Comparison of ENCODE assay signal across 16 mouse cellular contexts in the genomic region with DNA sequence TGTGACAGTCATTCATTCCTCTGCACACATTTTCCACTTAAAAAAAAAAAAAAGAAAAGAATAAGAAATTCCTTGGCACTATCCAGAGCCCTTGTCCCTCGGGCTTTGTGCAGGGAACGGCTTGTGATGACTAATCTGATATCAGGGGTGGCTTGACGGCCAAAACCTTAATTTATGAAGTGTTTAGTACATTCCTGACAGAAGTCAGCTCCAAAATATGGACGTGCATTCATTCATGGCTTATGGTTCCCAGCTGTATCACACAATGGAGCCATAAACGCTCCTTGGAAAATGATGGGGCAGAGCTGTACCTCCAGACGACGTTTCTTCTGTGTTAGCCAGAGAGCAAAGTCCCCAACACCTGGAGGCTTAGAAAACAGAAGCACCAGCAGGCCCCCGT.
DNase-seq lines count a peak whose midpoint lies in the region; ATAC-seq and TF ChIP-seq lines count a peak whose summit lies in the region.
"Had no signal": no experiment of that assay in that cellular context is flagged by ENCODE, and none has a peak within 500 bp of the region (broad histone marks: within the 10 kb centered on the region; RNA-seq: fewer than 3 reads in every experiment).

No protein-coding gene starts in this region.

- no peak for TF ChIP-seq CTCF in embryonic fibroblast, embryonic 13.5 days (IDR thresholded peaks at IDR 0.05; ENCODE audit: borderline replicate concordance, insufficient read depth, low read length)

- no peak overlapping the region for H3K9ac ChIP-seq in kidney, embryonic 14.5 days (ENCODE audit: low read depth, low read length)
- H3K9ac ChIP-seq in limb, embryonic 14.5 days (ENCODE audit: low read depth, low read length, severe bottlenecking), result no peak overlapping the region
- H3K9ac ChIP-seq: forebrain, embryonic 12.5 days; neural tube, embryonic 12.5 days had no signal

- TF ChIP-seq POLR2A in embryonic fibroblast, embryonic 13.5 days (IDR thresholded peaks at IDR 0.05; ENCODE audit: low read depth, low read length), result no peak
- TF ChIP-seq POLR2A in limb, embryonic 14.5 days (IDR thresholded peaks at IDR 0.05; ENCODE audit: borderline replicate concordance, extremely low read depth, insufficient read depth, insufficient read length), result no peak

- no peaks in the 10 kb centered on the region for H3K36me3 ChIP-seq in kidney, embryonic 14.5 days (ENCODE audit: control insufficient read depth, insufficient read depth, low read length)
- H3K36me3 ChIP-seq in limb, embryonic 14.5 days (ENCODE audit: control insufficient read depth, insufficient read depth, low read length), result no peaks in the 10 kb centered on the region
- H3K36me3 ChIP-seq: forebrain, embryonic 12.5 days; neural tube, embryonic 12.5 days had no signal

- H3K9me3 ChIP-seq in kidney, embryonic 14.5 days (ENCODE audit: control insufficient read depth, low read length), result no peaks in the 10 kb centered on the region
- H3K9me3 ChIP-seq in limb, embryonic 14.5 days (ENCODE audit: control insufficient read depth, low read length), result no peaks in the 10 kb centered on the region
- H3K9me3 ChIP-seq: forebrain, embryonic 12.5 days; neural tube, embryonic 12.5 days had no signal

- no peak for ATAC-seq in kidney, embryonic 14.5 days (ENCODE audit: low FRiP score, low TSS enrichment)
- ATAC-seq in limb, embryonic 14.5 days (ENCODE audit: low FRiP score, low read depth), result peak; percentile 50; the same call in 1 of the 2 replicates
- no peak for ATAC-seq in cerebellum, adult (ENCODE audit: insufficient number of reproducible peaks, low FRiP score, low TSS enrichment)
- ATAC-seq: intestine, embryonic 16.5 days had no signal

- no peaks in the 10 kb centered on the region for H3K27me3 ChIP-seq in kidney, embryonic 14.5 days (ENCODE audit: control insufficient read depth, insufficient read depth, low read length)
- no peaks in the 10 kb centered on the region for H3K27me3 ChIP-seq in limb, embryonic 14.5 days (ENCODE audit: control insufficient read depth, insufficient read depth, low read length)
- H3K27me3 ChIP-seq: forebrain, embryonic 12.5 days; neural tube, embryonic 12.5 days had no signal

- no peak overlapping the region for H3K27ac ChIP-seq in kidney, embryonic 14.5 days (ENCODE audit: low read depth, low read length)
- H3K27ac ChIP-seq in embryonic fibroblast, embryonic 13.5 days (ENCODE audit: insufficient read depth, low read length), result peak overlapping the region; percentile 41
- H3K27ac ChIP-seq in limb, embryonic 14.5 days (replicated peaks; ENCODE audit: low read depth, low read length), result no peak overlapping the region
- H3K27ac ChIP-seq: forebrain, embryonic 12.5 days; layer of hippocampus, adult 2 months; neural tube, embryonic 12.5 days had no signal

- WGBS in kidney, embryonic 14.5 days, result 42% methylated on average over 8 of the region's 8 CpGs
- WGBS in limb, embryonic 14.5 days, result 12% methylated on average over 8 of the region's 8 CpGs

- no peaks in the 10 kb centered on the region for H3K4me1 ChIP-seq in kidney, embryonic 14.5 days (ENCODE audit: control insufficient read depth, insufficient read depth, low read length)
- H3K4me1 ChIP-seq in embryonic fibroblast, embryonic 13.5 days (ENCODE audit: control insufficient read depth, insufficient read depth, low read length), result peaks cover 14% of the 10 kb centered on the region
- peaks cover 4% of the 10 kb centered on the region for H3K4me1 ChIP-seq in limb, embryonic 14.5 days (ENCODE audit: control insufficient read depth, insufficient read depth, low read length)
- H3K4me1 ChIP-seq: forebrain, embryonic 12.5 days; neural tube, embryonic 12.5 days had no signal

- H3K4me2 ChIP-seq in kidney, embryonic 14.5 days (replicated peaks; ENCODE audit: low read depth, low read length), result no peak overlapping the region
- no peak overlapping the region for H3K4me2 ChIP-seq in limb, embryonic 14.5 days (replicated peaks; ENCODE audit: low read depth, low read length, severe bottlenecking)
- H3K4me2 ChIP-seq: forebrain, embryonic 12.5 days; midbrain, embryonic 11.5 days; neural tube, embryonic 12.5 days had no signal

- H3K4me3 ChIP-seq in kidney, embryonic 14.5 days (ENCODE audit: low read length), result no peak overlapping the region
- no peak overlapping the region for H3K4me3 ChIP-seq in embryonic fibroblast, embryonic 13.5 days (ENCODE audit: insufficient read depth, low read length)
- no peak overlapping the region for H3K4me3 ChIP-seq in limb, embryonic 14.5 days (replicated peaks; ENCODE audit: low read length)
- H3K4me3 ChIP-seq: forebrain, embryonic 12.5 days; layer of hippocampus, adult 2 months; neural tube, embryonic 12.5 days had no signal

- peak; percentile 5 for DNase-seq in adrenal gland, postnatal 14 days
- no peak for DNase-seq in adrenal gland, adult 8-10 months
- DNase-seq in kidney, postnatal 4 days, result peak; percentile 43 to 61
- DNase-seq in limb, embryonic 14.5 days (ENCODE audit: low spot score), result peak; percentile 84
- no peak for DNase-seq in layer of hippocampus, postnatal 10 days (ENCODE audit: low spot score in 2 of 2)
- DNase-seq: cerebellum, adult 9-11 months; gastrocnemius, postnatal 36 days; retina, postnatal 1 day had no signal

Comparison
In these comparisons a context has a peak if more than half of its experiments do, and no peak if none do; other contexts are left out.
1. DNase-seq: peak in adrenal gland, postnatal 14 days (single experiment), kidney, postnatal 4 days (2 of 2) and limb, embryonic 14.5 days (single experiment); none in adrenal gland, adult 8-10 months (single experiment) and layer of hippocampus, postnatal 10 days (0 of 2).